Mouse (Mus musculus) olfactory bulb, adult 2 months (tissue): Measurements from ENCODE around the gene Tnfrsf25.

Experiments
- CTCF ChIP-seq: fragments of 200-500 bp; IDR thresholded peaks from 2 replicates; pipeline ENCODE4 v1.5.1; 2012; ENCODE audit warnings: low read depth, mild to moderate bottlenecking, low read length, moderate library complexity; ENCODE audit not compliant: insufficient read depth
- POLR2A ChIP-seq: fragments of 200-500 bp; IDR thresholded peaks from 2 replicates; pipeline ENCODE4 v1.6.1; 2012; ENCODE audit warnings: mild to moderate bottlenecking, low read depth, low read length, moderate library complexity; ENCODE audit not compliant: insufficient read depth

DNA sequence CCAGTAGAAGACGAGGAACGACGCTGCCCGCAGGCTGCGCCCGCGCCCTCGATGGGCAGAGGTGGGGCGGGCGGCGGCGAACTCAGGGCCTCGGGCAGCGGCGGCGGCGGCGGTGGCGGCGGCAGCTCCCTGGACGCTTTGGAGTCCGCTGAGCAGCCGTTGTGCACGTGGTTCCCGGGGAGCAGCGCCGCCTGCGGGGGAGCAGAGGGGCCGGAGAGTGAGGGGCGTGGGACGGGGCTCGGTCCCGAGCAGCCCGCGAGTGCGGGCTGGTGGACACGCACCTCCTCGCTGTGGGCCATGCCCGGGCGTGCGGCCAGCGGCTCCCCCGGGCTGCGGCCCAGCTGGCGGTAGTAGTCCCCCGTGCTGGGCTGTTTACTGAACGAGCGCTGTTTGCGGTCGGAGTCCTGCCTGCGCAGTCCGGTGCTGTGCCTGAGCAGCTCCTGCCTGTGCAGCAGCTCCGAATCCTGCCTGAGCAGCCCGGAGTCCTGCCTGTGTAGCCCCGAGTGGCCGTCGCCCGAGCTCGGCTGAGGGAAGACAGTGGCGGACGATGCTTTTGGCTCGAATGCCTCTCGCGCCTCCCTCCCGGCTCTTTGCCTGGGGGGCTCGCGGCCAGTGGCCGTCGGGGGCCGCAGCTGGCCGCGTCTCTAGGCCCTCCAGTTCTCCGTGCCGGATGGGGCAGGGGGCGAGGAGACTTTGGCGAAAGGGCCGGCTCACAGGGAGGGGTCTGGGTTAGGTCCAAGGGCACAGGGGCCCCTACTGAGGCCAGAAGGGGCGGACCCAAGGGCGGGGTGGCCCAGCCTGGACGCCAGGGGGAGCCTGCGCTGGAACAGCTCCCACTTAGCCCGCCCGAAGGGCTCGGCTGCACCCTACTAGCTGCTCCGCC lies 15.3 kb downstream of the Tnfrsf25 start:
- TF ChIP-seq CTCF (no peak), POLR2A (0 out of 2 replicates have a peak, but pooled peaks have one; percentile 28)
